Mouse (Mus musculus) heart, postnatal 0 days (tissue): ENCODE measurements around the gene Psmb9. TPM values are rescaled to one million over a fixed set of nuclear protein-coding genes. Genes with fewer than 3 reads are reported as not detected.

Experiments used
- ATAC-seq: fragments of 200-750 bp; cut with Nextera tagmentation; 2 replicates; pipeline ENCODE4 v1.8.0; 2017; ENCODE audit warnings: low read depth, moderate number of reproducible peaks, moderate library complexity; ENCODE audit not compliant: insufficient read depth
- DNase-seq: peaks from one replicate; pipeline ENCODE4 v3.0.0-alpha.2; 2016; ENCODE audit warnings: low spot score
- H3K27ac ChIP-seq: fragments of 300-500 bp; sonication (generic); 2 replicates; pipeline ENCODE4 v1.5.1; 2014; ENCODE audit warnings: low read depth, mild to moderate bottlenecking
- H3K27me3 ChIP-seq: fragments of 300-500 bp; sonication (generic); 2 replicates; pipeline ENCODE4 v1.6.1; 2014; ENCODE audit warnings: low read length, mixed read lengths; ENCODE audit not compliant: control insufficient read depth, insufficient read depth
- H3K36me3 ChIP-seq: fragments of 300-500 bp; sonication (generic); replicated peaks from 2 replicates; pipeline ENCODE4 v1.6.1; 2014; ENCODE audit warnings: low read length, mixed read lengths; ENCODE audit not compliant: control insufficient read depth, insufficient read depth
- H3K4me1 ChIP-seq: fragments of 300-500 bp; sonication (generic); 2 replicates; pipeline ENCODE4 v1.6.1; 2014; ENCODE audit warnings: antibody characterized with exemption; ENCODE audit not compliant: control insufficient read depth, insufficient read depth
- H3K4me2 ChIP-seq: fragments of 300-500 bp; sonication (generic); 2 replicates; pipeline ENCODE4 v1.6.1; 2014; ENCODE audit warnings: low read depth, mild to moderate bottlenecking, low read length, moderate library complexity
- H3K4me3 ChIP-seq: fragments of 300-500 bp; sonication (generic); 2 replicates; pipeline ENCODE4 v1.5.1; 2014; ENCODE audit warnings: low read depth, low read length
- H3K9ac ChIP-seq: fragments of 300-500 bp; sonication (generic); replicated peaks from 2 replicates; pipeline ENCODE4 v1.6.1; 2014; ENCODE audit warnings: low read depth, low read length, mixed read lengths
- H3K9me3 ChIP-seq: fragments of 300-500 bp; sonication (generic); replicated peaks from 2 replicates; pipeline ENCODE4 v1.6.1; 2016; ENCODE audit warnings: low read length; ENCODE audit not compliant: control insufficient read depth
- CTCF ChIP-seq: IDR thresholded peaks from 2 replicates; pipeline ENCODE4 v1.5.1; 2016; ENCODE audit warnings: antibody characterized with exemption, control low read depth, low read depth
- EP300 ChIP-seq: IDR thresholded peaks from 2 replicates; pipeline ENCODE4 v1.6.1; 2016; ENCODE audit warnings: antibody characterized with exemption, low read depth
- WGBS: fragments of 180-500 bp; shearing (Covaris S2); extraction: QIAGEN DNeasy Blood & Tissue Kit; methylation state at CpG from one replicate; pipeline ENCODE4 v1.1.7; 2014; 5-methylcytosine and 5-hydroxymethylcytosine counted together
- polyA plus RNA-seq: library from polyadenylated mRNA; unstranded; fragments of >200 nt; fragmentation: Nextera tagmentation; extraction: Ambion mirVana; gene quantifications from 2 replicates; pipeline ENCODE4 v1.2.1, GENCODE M21; 2015
- total RNA-seq: library from RNA; depleted of rRNA; stranded (reverse); fragments of >200 nt; gene quantifications from 2 replicates; pipeline ENCODE4 v1.2.3, GENCODE M21; 2014; ENCODE audit warnings: low replicate concordance

Gene Psmb9
- total and polyA plus RNA-seq, 2 experiments from 2014 or later: 2.5 to 2.9 TPM

GRCm38 (mm10) chr17:34197904-34198520 lies 10.4 kb upstream of the Psmb9 start:
- H3K9ac ChIP-seq: peak overlapping the region; percentile 55
- no peaks in the 10 kb centered on the region for H3K4me1 ChIP-seq
- no peaks in the 10 kb centered on the region for H3K36me3 ChIP-seq
- peak overlapping the region; percentile 63 for H3K4me3 ChIP-seq
- H3K9me3 ChIP-seq: no peaks in the 10 kb centered on the region
- DNase-seq (peak; percentile 25), ATAC-seq (peak; percentile 33; the same call in 1 of the 2 replicates)
- H3K4me2 ChIP-seq: peak overlapping the region; percentile 74
- peaks cover 54% of the 10 kb centered on the region for H3K27me3 ChIP-seq
- TF ChIP-seq EP300: no peak
- TF ChIP-seq CTCF: no peak
- H3K27ac ChIP-seq: peak overlapping the region; percentile 13; the same call in 1 of the 2 replicates
- WGBS: 3% methylated on average over 32 of the region's 32 CpGs

- H3K27me3 ChIP-seq: peaks cover 62% of the 10 kb centered on the region
- peak within 1 kb of the TSS; percentile 74 for H3K4me2 ChIP-seq
- TF ChIP-seq CTCF (no peak), EP300 (no peak)
- no peaks in the 10 kb centered on the region for H3K36me3 ChIP-seq
- H3K9ac ChIP-seq: peak within 1 kb of the TSS; percentile 55
- H3K27ac ChIP-seq: peak within 1 kb of the TSS; percentile 13; the same call in 1 of the 2 replicates
- ATAC-seq (peak; percentile 90), DNase-seq (peak; percentile 79)
- H3K9me3 ChIP-seq: no peaks in the 10 kb centered on the region
- 7% methylated on average over 41 of the region's 41 CpGs for WGBS
- peak within 1 kb of the TSS; percentile 63 for H3K4me3 ChIP-seq
- H3K4me1 ChIP-seq: no peaks in the 10 kb centered on the region
These were observed 9.7 kb upstream of the Psmb9 start, which contains the start of gene Psmb8 for GRCm38 (mm10) chr17:34196941-34197894. TSS of gene Psmb8 (plus strand) at chr17:34197721.

GRCm38 (mm10) chr17:34196491-34196890 lies 8.9 kb upstream of the Psmb9 start:
- peaks cover 69% of the 10 kb centered on the region for H3K27me3 ChIP-seq
- DNase-seq (no peak), ATAC-seq (no peak)
- H3K9ac ChIP-seq: no peak overlapping the region
- no peak for TF ChIP-seq EP300
- TF ChIP-seq CTCF: no peak
- H3K4me1 ChIP-seq: no peaks in the 10 kb centered on the region
- no peaks in the 10 kb centered on the region for H3K36me3 ChIP-seq
- H3K4me3 ChIP-seq: no peak overlapping the region; the same call in 1 of the 2 replicates
- H3K27ac ChIP-seq: peak overlapping the region; percentile 39; the same call in 1 of the 2 replicates
- no peaks in the 10 kb centered on the region for H3K9me3 ChIP-seq
- whole genome bisulfite sequencing: 35% methylated on average over 12 of the region's 12 CpGs
- peak overlapping the region; percentile 74; the same call in 1 of the 2 replicates for H3K4me2 ChIP-seq

GRCm38 (mm10) chr17:34194723-34195122 lies 7.2 kb upstream of the Psmb9 start:
- Histone ChIP-seq H3K36me3 (no peaks in the 10 kb centered on the region), H3K4me2 (no peak overlapping the region), H3K9ac (no peak overlapping the region), H3K9me3 (no peaks in the 10 kb centered on the region), H3K4me1 (no peaks in the 10 kb centered on the region), H3K4me3 (no peak overlapping the region), H3K27me3 (peaks cover 84% of the 10 kb centered on the region), H3K27ac (no peak overlapping the region)
- no peak for ATAC-seq
- WGBS: 82% methylated on average over 4 of the region's 4 CpGs
- no peak for DNase-seq
- TF ChIP-seq CTCF (no peak), EP300 (no peak)

GRCm38 (mm10) chr17:34193468-34193867 lies 5.9 kb upstream of the Psmb9 start:
- Histone ChIP-seq H3K27me3 (peaks cover 76% of the 10 kb centered on the region), H3K36me3 (no peaks in the 10 kb centered on the region), H3K4me1 (no peaks in the 10 kb centered on the region), H3K27ac (no peak overlapping the region), H3K9me3 (no peaks in the 10 kb centered on the region), H3K4me3 (no peak overlapping the region), H3K4me2 (no peak overlapping the region), H3K9ac (no peak overlapping the region)
- WGBS: 44% methylated on average over 8 of the region's 8 CpGs
- DNase-seq: no peak
- ATAC-seq: no peak
- TF ChIP-seq EP300: no peak
- no peak for TF ChIP-seq CTCF
